In the genomic region with DNA sequence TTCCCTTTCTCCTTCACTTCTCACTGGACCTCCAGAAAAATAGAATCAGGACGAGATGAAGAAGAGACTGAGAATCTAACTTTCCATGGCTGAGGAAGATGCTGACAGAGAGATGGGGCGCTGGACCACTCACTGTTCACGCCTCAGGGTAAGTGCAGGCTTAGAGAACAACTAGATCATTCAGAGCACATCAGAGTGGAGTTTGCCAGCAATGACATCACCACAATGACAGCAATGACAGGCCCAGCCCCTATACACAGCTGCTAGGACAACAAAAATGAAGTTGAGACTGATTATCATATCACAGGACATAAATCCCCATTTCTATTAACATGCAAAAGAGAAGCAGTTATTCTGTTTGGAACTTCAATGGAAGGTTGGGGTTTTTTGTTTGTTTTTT, we compare ENCODE assay signal across 12 mouse cellular contexts.
DNase-seq lines count a peak whose midpoint lies in the region; ATAC-seq lines count a peak whose summit lies in the region.
"Had no signal": no experiment of that assay in that cellular context is flagged by ENCODE, and none has a peak within 500 bp of the region (broad histone marks: within the 10 kb centered on the region; RNA-seq: fewer than 3 reads in every experiment).

No protein-coding gene starts in this region.

- intact Hi-C loops in heart, postnatal 14 days (cut with DNase I): no loop called here

- ATAC-seq in cerebellum, adult (ENCODE audit: insufficient number of reproducible peaks, low FRiP score, low TSS enrichment): peak; percentile 45; the same call in 1 of the 2 replicates
- ATAC-seq: CD4-positive, CD25-positive, alpha-beta regulatory T cell, adult 4 months had no signal

- no peak for DNase-seq in cerebellum, postnatal 14 days
- peak; percentile 13 to 25 for DNase-seq in layer of hippocampus, adult 8-10 months (ENCODE audit: low spot score in 2 of 2)
- no peak for DNase-seq in layer of hippocampus, postnatal 36 days
- peak; percentile 9 for DNase-seq in right cerebral cortex, adult 18-20 months
- no peak for DNase-seq in right cerebral cortex, postnatal 25 days
- DNase-seq in telencephalon, adult 2 months (ENCODE audit: low read depth, low spot score): peak; percentile 35
- no peak for DNase-seq in heart, postnatal 14 days
- DNase-seq: cerebellum, postnatal 25 days; lung, embryonic 14.5 days; right cerebral cortex, postnatal 4 days had no signal

Comparison
In these comparisons a context has a peak if more than half of its experiments do, and no peak if none do; other contexts are left out.
1. DNase-seq: peak in layer of hippocampus, adult 8-10 months (2 of 2), right cerebral cortex, adult 18-20 months (single experiment) and telencephalon, adult 2 months (single experiment); none in cerebellum, postnatal 14 days (0 of 2), layer of hippocampus, postnatal 36 days (0 of 2), right cerebral cortex, postnatal 25 days (single experiment) and heart, postnatal 14 days (0 of 2).